Comparison of ENCODE assay signal across 24 mouse cellular contexts in the genomic region with DNA sequence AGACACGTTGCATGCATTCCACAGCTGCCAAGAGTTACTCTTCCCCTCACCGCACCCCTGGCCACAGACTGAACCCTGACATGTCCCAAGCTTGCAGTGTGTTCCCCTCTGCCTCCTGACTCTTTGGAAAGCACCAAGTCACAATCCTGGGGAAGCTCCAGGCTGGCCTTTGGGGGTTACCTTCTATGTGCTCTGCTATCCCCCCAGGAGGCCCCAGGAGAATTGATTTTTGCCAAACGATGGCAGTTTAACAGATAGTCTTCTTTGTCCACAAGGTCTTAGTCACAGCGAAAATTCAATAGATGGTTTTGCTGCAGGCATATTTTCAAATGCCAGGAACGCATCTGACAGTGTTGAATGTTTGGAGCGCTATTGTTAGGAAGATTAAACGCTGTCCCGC.
DNase-seq lines count a peak whose midpoint lies in the region; ATAC-seq and TF ChIP-seq lines count a peak whose summit lies in the region.
"Had no signal": no experiment of that assay in that cellular context is flagged by ENCODE, and none has a peak within 500 bp of the region (broad histone marks: within the 10 kb centered on the region; RNA-seq: fewer than 3 reads in every experiment).

No protein-coding gene starts in this region.

- ATAC-seq in intestine, embryonic 14.5 days (replicated peaks; ENCODE audit: low FRiP score, low TSS enrichment, low read depth): no peak
- no peak for ATAC-seq in intestine, postnatal 0 days
- no peak for ATAC-seq in neural tube, embryonic 11.5 days (ENCODE audit: insufficient read depth, low FRiP score, low TSS enrichment)
- peak; percentile 51 for ATAC-seq in Patski
- ATAC-seq: CD4-positive, CD25-positive, alpha-beta regulatory T cell, adult 4 months; forebrain, embryonic 14.5 days; forebrain, postnatal 0 days; intestine, embryonic 15.5 days had no signal

- peak; percentile 35 for DNase-seq in intestine, embryonic 14.5 days (ENCODE audit: low spot score)
- peak; percentile 33 for DNase-seq in neural tube, embryonic 11.5 days (ENCODE audit: low spot score)
- no peak for DNase-seq in neural tube, embryonic 10.5 days (ENCODE audit: extremely low spot score, low spot score)
- no peak for DNase-seq in Patski (ENCODE audit: low read depth, low spot score)
- no peak for DNase-seq in adrenal gland, postnatal 10 days
- DNase-seq: adrenal gland, postnatal 14 days; cerebellum, adult 11-12 months; cerebellum, adult 8-10 months; cerebellum, postnatal 36 days; embryo, embryonic 11 days; forebrain, postnatal 0 days; gastrocnemius, adult 2 months; gastrocnemius, postnatal 25 days; heart, adult 18-20 months; heart, postnatal 10 days; heart, postnatal 36 days had no signal

- no peak overlapping the region for H3K9ac ChIP-seq in intestine, embryonic 14.5 days (ENCODE audit: low read length)
- no peak overlapping the region for H3K9ac ChIP-seq in intestine, postnatal 0 days (ENCODE audit: low read depth, low read length)
- H3K9ac ChIP-seq in neural tube, embryonic 11.5 days (ENCODE audit: low read length): no peak overlapping the region
- H3K9ac ChIP-seq: embryonic facial prominence, embryonic 15.5 days; forebrain, postnatal 0 days; heart, embryonic 12.5 days; heart, embryonic 15.5 days; hindbrain, embryonic 14.5 days; intestine, embryonic 15.5 days had no signal

- H3K4me2 ChIP-seq in intestine, embryonic 14.5 days (ENCODE audit: low read length): no peak overlapping the region
- no peak overlapping the region for H3K4me2 ChIP-seq in intestine, postnatal 0 days (replicated peaks; ENCODE audit: low read depth)
- no peak overlapping the region for H3K4me2 ChIP-seq in neural tube, embryonic 11.5 days (ENCODE audit: low read depth)
- H3K4me2 ChIP-seq: embryonic facial prominence, embryonic 15.5 days; heart, embryonic 12.5 days; heart, embryonic 15.5 days; hindbrain, embryonic 14.5 days; intestine, embryonic 15.5 days had no signal

- 69% methylated on average over 8 of the region's 8 CpGs for WGBS in intestine, embryonic 14.5 days
- WGBS in intestine, postnatal 0 days: 58% methylated on average over 8 of the region's 8 CpGs
- 68% methylated on average over 8 of the region's 8 CpGs for WGBS in neural tube, embryonic 11.5 days

- TF ChIP-seq CTCF in intestine, postnatal 0 days (IDR thresholded peaks at IDR 0.05; ENCODE audit: low read depth): no peak
- no peak for TF ChIP-seq CTCF in Patski (IDR thresholded peaks at IDR 0.05)

- POLR2A ChIA-PET in Patski (lab: Charles Lee): no interaction called here

- H3K27me3 ChIP-seq in intestine, embryonic 14.5 days (replicated peaks; ENCODE audit: control insufficient read depth, insufficient read depth, low read length): no peaks in the 10 kb centered on the region
- no peaks in the 10 kb centered on the region for H3K27me3 ChIP-seq in intestine, postnatal 0 days (replicated peaks; ENCODE audit: control insufficient read depth, insufficient read depth, low read length)
- H3K27me3 ChIP-seq in neural tube, embryonic 11.5 days (ENCODE audit: control insufficient read depth, insufficient read depth, low read length): no peaks in the 10 kb centered on the region
- H3K27me3 ChIP-seq in Patski: no peaks in the 10 kb centered on the region
- H3K27me3 ChIP-seq: embryonic facial prominence, embryonic 15.5 days; heart, embryonic 12.5 days; heart, embryonic 15.5 days; intestine, embryonic 15.5 days had no signal

- no peak overlapping the region for H3K4me3 ChIP-seq in intestine, embryonic 14.5 days (ENCODE audit: low read depth, low read length)
- no peak overlapping the region for H3K4me3 ChIP-seq in intestine, postnatal 0 days (ENCODE audit: low read depth, low read length)
- no peak overlapping the region for H3K4me3 ChIP-seq in neural tube, embryonic 11.5 days (ENCODE audit: low read depth, low read length)
- H3K4me3 ChIP-seq: embryonic facial prominence, embryonic 15.5 days; gastrocnemius, adult 2 months; heart, embryonic 12.5 days; heart, embryonic 15.5 days; intestine, embryonic 15.5 days had no signal

- no peaks in the 10 kb centered on the region for H3K4me1 ChIP-seq in intestine, embryonic 14.5 days (replicated peaks; ENCODE audit: control insufficient read depth, insufficient read depth, low read length)
- no peaks in the 10 kb centered on the region for H3K4me1 ChIP-seq in intestine, postnatal 0 days (replicated peaks; ENCODE audit: control insufficient read depth, insufficient read depth, low read length)
- no peaks in the 10 kb centered on the region for H3K4me1 ChIP-seq in neural tube, embryonic 11.5 days (ENCODE audit: control insufficient read depth, insufficient read depth, low read length)
- H3K4me1 ChIP-seq: embryonic facial prominence, embryonic 15.5 days; intestine, embryonic 15.5 days had no signal

- no peak overlapping the region for H3K27ac ChIP-seq in intestine, embryonic 14.5 days (ENCODE audit: low read depth)
- H3K27ac ChIP-seq in intestine, postnatal 0 days (ENCODE audit: low read depth, low read length): no peak overlapping the region
- H3K27ac ChIP-seq in neural tube, embryonic 11.5 days (ENCODE audit: low read depth, low read length): no peak overlapping the region
- H3K27ac ChIP-seq: embryonic facial prominence, embryonic 15.5 days; gastrocnemius, adult 2 months; heart, embryonic 15.5 days; hindbrain, embryonic 14.5 days; intestine, embryonic 15.5 days had no signal

- H3K9me3 ChIP-seq in intestine, embryonic 14.5 days (ENCODE audit: control insufficient read depth, low read length): no peaks in the 10 kb centered on the region
- no peaks in the 10 kb centered on the region for H3K9me3 ChIP-seq in intestine, postnatal 0 days (ENCODE audit: control insufficient read depth)
- H3K9me3 ChIP-seq in neural tube, embryonic 11.5 days (ENCODE audit: control insufficient read depth, low read length): no peaks in the 10 kb centered on the region
- H3K9me3 ChIP-seq: embryonic facial prominence, embryonic 15.5 days; heart, embryonic 12.5 days; heart, embryonic 15.5 days; intestine, embryonic 15.5 days had no signal

- H3K36me3 ChIP-seq in intestine, embryonic 14.5 days (ENCODE audit: control insufficient read depth, insufficient read depth, low read length): no peaks in the 10 kb centered on the region
- H3K36me3 ChIP-seq in intestine, postnatal 0 days (ENCODE audit: control insufficient read depth, insufficient read depth): no peaks in the 10 kb centered on the region
- no peaks in the 10 kb centered on the region for H3K36me3 ChIP-seq in neural tube, embryonic 11.5 days (ENCODE audit: control insufficient read depth, insufficient read depth, low read length)
- H3K36me3 ChIP-seq: embryonic facial prominence, embryonic 15.5 days; heart, embryonic 12.5 days; heart, embryonic 15.5 days; intestine, embryonic 15.5 days had no signal

- in situ Hi-C loops in Patski (cut with MboI; ENCODE audit: low pct_unique_long_range_greater_than_20kb): no loop called here

- CTCF ChIA-PET in Patski (lab: Charles Lee): no interaction called here

Comparison
In these comparisons a context has a peak if more than half of its experiments do, and no peak if none do; other contexts are left out.
1. DNase-seq: peak in intestine, embryonic 14.5 days (single experiment) and neural tube, embryonic 11.5 days (single experiment); none in neural tube, embryonic 10.5 days (single experiment), Patski (single experiment) and adrenal gland, postnatal 10 days (single experiment).